Mouse (Mus musculus) hindbrain, embryonic 14.5 days (tissue): ENCODE results near the gene Nexn. TPM values are rescaled to one million over a fixed set of nuclear protein-coding genes. Genes with fewer than 3 reads are reported as not detected.

Experiments
- ATAC-seq: fragments of 200-750 bp; cut with Nextera tagmentation; 2 replicates; pipeline ENCODE4 v1.8.0; 2017; ENCODE audit warnings: moderate number of reproducible peaks, mild to moderate bottlenecking, moderate TSS enrichment, moderate library complexity; ENCODE audit not compliant: low FRiP score
- DNase-seq: peaks from one replicate; pipeline ENCODE4 v3.0.0-alpha.2; 2015; ENCODE audit warnings: low spot score
- H3K27ac ChIP-seq: fragments of 300-500 bp; sonication (generic); 2 replicates; pipeline ENCODE4 v1.5.1; 2014; ENCODE audit warnings: mild to moderate bottlenecking, moderate library complexity
- H3K27me3 ChIP-seq: fragments of 300-500 bp; sonication (generic); 2 replicates; pipeline ENCODE4 v1.6.1; 2014; ENCODE audit warnings: mild to moderate bottlenecking, low read length, mixed read lengths; ENCODE audit not compliant: control insufficient read depth, insufficient read depth
- H3K36me3 ChIP-seq: fragments of 300-500 bp; sonication (generic); replicated peaks from 2 replicates; pipeline ENCODE4 v1.6.1; 2014; ENCODE audit not compliant: control insufficient read depth, insufficient read depth
- H3K4me1 ChIP-seq: fragments of 300-500 bp; sonication (generic); replicated peaks from 2 replicates; pipeline ENCODE4 v1.6.1; 2014; ENCODE audit warnings: antibody characterized with exemption, low read length, mixed read lengths; ENCODE audit not compliant: control insufficient read depth, insufficient read depth
- H3K4me2 ChIP-seq: fragments of 300-500 bp; sonication (generic); replicated peaks from 2 replicates; pipeline ENCODE4 v1.6.1; 2014; ENCODE audit warnings: mild to moderate bottlenecking, moderate library complexity
- H3K4me3 ChIP-seq: fragments of 300-500 bp; sonication (generic); replicated peaks from 2 replicates; pipeline ENCODE4 v1.5.1; 2014; ENCODE audit warnings: mild to moderate bottlenecking, low read length
- H3K9ac ChIP-seq: fragments of 300-500 bp; sonication (generic); 2 replicates; pipeline ENCODE4 v1.6.1; 2014
- H3K9me3 ChIP-seq: fragments of 300-500 bp; sonication (generic); 2 replicates; pipeline ENCODE4 v1.6.1; 2016; ENCODE audit warnings: low read length; ENCODE audit not compliant: control insufficient read depth
- WGBS: fragments of 180-500 bp; shearing (Covaris S2); extraction: QIAGEN DNeasy Blood & Tissue Kit; methylation state at CpG from one replicate; pipeline ENCODE4 v1.1.7; 2014; 5-methylcytosine and 5-hydroxymethylcytosine counted together
- polyA plus RNA-seq: library from polyadenylated mRNA; unstranded; fragments of >200 nt; fragmentation: Nextera tagmentation; extraction: Ambion mirVana; gene quantifications from 2 replicates; pipeline ENCODE4 v1.2.1, GENCODE M21; 2014

Nexn gene
- polyA plus RNA-seq, 1 experiment from 2014 or later: 1.8 TPM

DNA sequence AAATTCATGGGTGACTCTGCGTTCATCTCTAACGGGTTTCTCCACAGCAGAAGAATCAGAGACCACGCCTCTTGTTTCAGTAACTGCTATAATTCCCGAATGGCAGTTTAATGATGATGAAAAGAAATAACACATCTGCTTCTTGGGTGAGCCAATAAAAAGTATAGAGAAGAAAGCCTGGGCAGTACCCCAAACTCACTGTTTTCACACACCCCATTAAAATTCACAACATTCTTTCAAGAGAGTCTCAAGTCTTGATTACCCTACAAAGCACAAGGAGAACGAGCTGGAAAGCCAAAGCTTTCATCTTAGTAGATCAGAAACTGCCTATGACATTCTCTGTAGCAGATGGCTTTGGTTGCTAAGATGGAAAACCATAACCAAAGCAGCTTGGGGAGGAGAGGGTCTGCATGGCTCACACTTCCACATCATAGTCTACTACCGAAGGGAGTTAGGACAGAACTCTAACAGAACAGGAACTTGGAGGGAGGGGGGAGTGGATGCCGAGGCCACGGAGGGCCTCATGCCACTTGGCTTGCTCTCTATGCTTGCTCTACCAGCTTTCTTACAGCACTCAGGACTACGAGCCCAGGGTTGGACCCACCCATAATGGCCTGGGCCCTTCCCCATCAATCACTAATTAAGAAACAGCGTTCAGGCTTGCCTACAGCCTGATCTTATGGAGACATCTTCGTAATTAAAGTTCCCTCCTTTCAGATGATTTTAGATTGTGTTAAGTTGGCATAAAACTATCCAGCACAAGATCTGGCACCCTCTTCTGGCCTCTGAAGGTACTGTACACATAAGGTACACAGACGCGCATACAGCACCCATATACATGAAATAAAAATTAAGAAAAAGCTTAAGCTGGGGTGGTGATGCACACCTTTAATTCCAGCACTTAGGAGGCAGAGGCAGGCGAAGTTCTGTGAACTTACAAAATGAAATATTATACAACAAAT lies 34.5 kb upstream of the Nexn start:
- Histone ChIP-seq H3K9me3 (no peaks in the 10 kb centered on the region), H3K4me3 (no peak overlapping the region), H3K9ac (no peak overlapping the region), H3K36me3 (peaks cover 67% of the 10 kb centered on the region), H3K4me2 (no peak overlapping the region), H3K4me1 (no peaks in the 10 kb centered on the region), H3K27me3 (no peaks in the 10 kb centered on the region), H3K27ac (no peak overlapping the region)
- ATAC-seq (no peak), DNase-seq (no peak)
- WGBS: 93% methylated on average over 14 of the region's 14 CpGs

DNA sequence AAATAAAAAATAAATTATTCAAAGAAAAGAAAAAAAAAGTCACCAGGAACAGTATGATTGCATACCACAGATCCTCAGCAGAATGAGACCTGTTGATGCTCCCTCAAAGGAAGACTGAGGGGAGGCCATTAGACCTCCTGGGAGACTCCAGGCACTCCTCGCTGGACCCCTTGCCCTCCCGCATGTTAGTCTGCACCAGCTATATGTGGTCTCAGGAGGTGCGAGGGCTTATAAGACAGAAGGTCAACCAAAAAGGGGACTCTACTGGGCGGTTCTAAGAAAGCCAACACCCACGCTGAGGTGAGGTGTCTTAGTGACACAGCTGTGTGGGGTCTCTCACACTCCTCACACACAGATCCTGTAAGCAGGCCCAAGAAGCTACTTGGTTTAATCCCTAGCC lies 29.7 kb upstream of the Nexn start:
- DNase-seq (no peak), ATAC-seq (no peak)
- Histone ChIP-seq H3K27me3 (no peaks in the 10 kb centered on the region), H3K4me3 (no peak overlapping the region), H3K4me1 (no peaks in the 10 kb centered on the region), H3K36me3 (peaks cover 66% of the 10 kb centered on the region), H3K4me2 (no peak overlapping the region), H3K9ac (no peak overlapping the region), H3K9me3 (no peaks in the 10 kb centered on the region), H3K27ac (no peak overlapping the region)
- 95% methylated on average over 5 of the region's 5 CpGs for WGBS

DNA sequence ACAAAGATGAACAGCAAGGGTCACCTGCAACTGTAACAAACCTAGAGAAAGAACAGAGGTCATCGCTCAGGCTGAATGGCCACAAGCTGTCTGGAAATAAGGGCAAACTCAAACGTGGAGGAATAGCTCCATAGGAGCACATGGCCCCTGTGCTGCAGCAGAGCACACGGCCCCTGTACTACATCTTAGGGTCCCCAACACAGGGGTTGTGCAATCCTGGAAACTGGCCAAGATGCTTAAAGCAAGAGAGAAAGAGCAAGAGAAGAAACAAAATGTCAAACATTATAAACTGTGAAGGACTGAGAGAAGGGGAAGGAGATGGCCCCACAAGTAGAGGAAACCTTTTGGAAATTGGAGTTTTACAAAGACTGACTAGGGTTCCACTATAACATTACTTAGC lies 28.2 kb upstream of the Nexn start:
- no peak for ATAC-seq
- Histone ChIP-seq H3K27ac (no peak overlapping the region), H3K9ac (no peak overlapping the region), H3K4me3 (no peak overlapping the region), H3K4me1 (no peaks in the 10 kb centered on the region), H3K9me3 (no peaks in the 10 kb centered on the region), H3K27me3 (no peaks in the 10 kb centered on the region), H3K36me3 (peaks cover 60% of the 10 kb centered on the region), H3K4me2 (no peak overlapping the region)
- WGBS: 82% methylated on average over 3 of the region's 3 CpGs
- DNase-seq: no peak

DNA sequence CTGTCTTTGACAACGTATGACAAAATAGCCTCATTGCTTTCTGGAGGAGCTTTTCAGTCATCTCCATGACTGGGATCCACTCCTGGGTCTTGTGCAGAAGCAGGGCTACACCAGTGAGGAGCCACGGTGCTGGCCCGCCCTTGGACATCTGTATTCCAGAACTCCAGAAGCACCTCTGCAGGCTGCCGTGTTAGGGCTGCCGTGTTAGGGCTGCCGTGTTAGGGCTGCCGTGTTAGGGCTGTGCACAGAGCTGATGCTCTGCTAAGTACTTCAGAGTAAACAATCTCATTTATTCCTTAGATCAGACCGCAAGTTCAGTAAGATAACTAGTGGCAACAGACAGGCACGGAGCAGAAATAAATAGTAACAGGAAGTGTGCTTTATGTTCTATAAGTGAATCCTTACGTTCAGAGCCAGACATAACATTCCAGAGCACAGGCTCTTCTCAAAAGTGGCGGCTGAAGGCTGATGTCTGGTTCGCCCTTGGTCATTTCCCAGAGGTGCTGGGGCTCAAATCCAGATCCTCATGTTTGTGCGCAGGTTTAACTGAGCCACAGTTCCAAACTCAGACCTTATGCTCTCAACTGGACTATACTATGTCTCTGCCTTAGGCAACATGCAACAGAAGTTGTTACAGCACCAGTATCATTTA lies 27.5 kb upstream of the Nexn start:
- Histone ChIP-seq H3K27me3 (no peaks in the 10 kb centered on the region), H3K4me2 (no peak overlapping the region), H3K4me1 (no peaks in the 10 kb centered on the region), H3K9me3 (no peaks in the 10 kb centered on the region), H3K4me3 (no peak overlapping the region), H3K9ac (no peak overlapping the region), H3K36me3 (peaks cover 67% of the 10 kb centered on the region), H3K27ac (no peak overlapping the region)
- DNase-seq: no peak
- 91% methylated on average over 13 of the region's 13 CpGs for WGBS
- no peak for ATAC-seq

DNA sequence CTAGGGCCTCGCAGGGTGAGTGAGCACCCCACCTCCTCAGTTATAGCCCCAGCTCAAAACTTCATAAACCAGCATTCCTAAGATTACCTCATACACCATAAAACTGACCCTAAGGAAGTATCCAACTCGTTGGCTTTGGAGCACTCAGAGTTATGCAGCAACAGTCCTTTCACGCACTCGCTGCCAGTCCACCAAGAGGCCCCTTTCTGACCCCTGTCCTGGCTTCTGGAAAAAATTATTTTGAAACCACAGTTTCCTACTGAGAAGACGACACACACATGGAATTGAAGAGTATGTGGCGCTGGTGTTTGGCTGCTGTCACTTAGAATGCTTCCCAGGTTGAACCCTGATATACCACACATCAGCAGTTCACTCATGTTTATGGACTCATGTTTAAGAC lies 25.7 kb upstream of the Nexn start:
- Histone ChIP-seq H3K9ac (no peak overlapping the region), H3K27ac (no peak overlapping the region), H3K4me2 (no peak overlapping the region), H3K4me3 (no peak overlapping the region), H3K27me3 (no peaks in the 10 kb centered on the region), H3K4me1 (no peaks in the 10 kb centered on the region), H3K9me3 (no peaks in the 10 kb centered on the region), H3K36me3 (peaks cover 83% of the 10 kb centered on the region)
- ATAC-seq: no peak
- 88% methylated on average over 6 of the region's 6 CpGs for WGBS
- no peak for DNase-seq

DNA sequence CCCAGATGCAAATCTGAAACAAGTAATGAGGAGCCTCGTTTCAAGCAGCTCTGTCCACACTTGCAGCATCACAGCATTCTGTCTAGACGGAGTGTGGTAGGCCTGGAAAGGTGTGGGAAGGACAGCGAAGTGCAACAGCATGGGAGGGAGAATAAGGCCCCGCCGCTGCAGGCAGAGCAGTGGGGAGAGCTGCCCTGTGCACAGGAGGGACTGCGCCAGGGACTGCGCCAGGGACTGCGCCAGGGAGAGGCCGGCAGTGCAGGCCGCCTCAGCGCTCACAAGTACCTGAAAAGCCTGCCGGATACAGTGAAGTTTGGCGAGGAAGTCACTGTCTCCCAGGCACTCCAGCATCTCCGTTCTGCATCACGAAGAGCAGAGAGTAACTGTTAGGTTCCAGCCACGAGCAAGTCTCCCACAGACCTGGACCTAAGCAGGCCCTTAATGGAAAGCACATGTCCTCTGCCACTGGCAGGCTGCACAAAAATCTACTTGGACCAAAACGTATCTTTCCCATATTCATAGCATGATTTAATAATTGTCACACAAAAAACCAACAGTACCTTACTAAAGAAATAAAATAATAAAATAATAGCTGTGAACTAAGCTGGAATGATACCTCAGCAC lies 24.1 kb upstream of the Nexn start:
- H3K27ac ChIP-seq: no peak overlapping the region
- peaks cover 81% of the 10 kb centered on the region for H3K36me3 ChIP-seq
- no peak for ATAC-seq
- DNase-seq: no peak
- H3K4me2 ChIP-seq: no peak overlapping the region
- H3K9me3 ChIP-seq: no peaks in the 10 kb centered on the region
- no peak overlapping the region for H3K4me3 ChIP-seq
- no peaks in the 10 kb centered on the region for H3K27me3 ChIP-seq
- no peak overlapping the region for H3K9ac ChIP-seq
- no peaks in the 10 kb centered on the region for H3K4me1 ChIP-seq
- WGBS: 91% methylated on average over 17 of the region's 17 CpGs

DNA sequence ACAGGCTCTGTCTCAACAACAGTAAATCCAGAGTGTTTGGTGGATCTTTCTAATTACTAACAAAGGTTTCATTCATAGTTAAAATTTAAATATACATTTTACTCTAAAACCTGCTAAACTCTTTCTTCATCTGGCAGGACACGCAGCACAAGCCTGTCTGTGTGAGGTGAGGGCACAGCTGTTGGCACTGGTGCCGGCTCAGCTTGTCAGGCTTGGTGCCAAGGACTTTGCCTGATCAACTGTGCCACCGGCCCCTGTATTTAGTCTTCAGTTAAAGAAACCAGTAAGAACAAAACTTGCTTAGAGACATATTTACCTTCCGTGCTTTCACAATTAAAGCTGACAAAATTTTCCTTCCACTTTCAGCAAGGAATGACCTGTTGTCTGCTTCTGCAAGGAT lies 22.6 kb upstream of the Nexn start:
- Histone ChIP-seq H3K27me3 (no peaks in the 10 kb centered on the region), H3K9me3 (no peaks in the 10 kb centered on the region), H3K4me2 (no peak overlapping the region), H3K4me3 (no peak overlapping the region), H3K4me1 (no peaks in the 10 kb centered on the region), H3K27ac (no peak overlapping the region), H3K36me3 (peaks cover 84% of the 10 kb centered on the region), H3K9ac (no peak overlapping the region)
- 78% methylated on average over 4 of the region's 4 CpGs for WGBS
- no peak for ATAC-seq
- DNase-seq: no peak

DNA sequence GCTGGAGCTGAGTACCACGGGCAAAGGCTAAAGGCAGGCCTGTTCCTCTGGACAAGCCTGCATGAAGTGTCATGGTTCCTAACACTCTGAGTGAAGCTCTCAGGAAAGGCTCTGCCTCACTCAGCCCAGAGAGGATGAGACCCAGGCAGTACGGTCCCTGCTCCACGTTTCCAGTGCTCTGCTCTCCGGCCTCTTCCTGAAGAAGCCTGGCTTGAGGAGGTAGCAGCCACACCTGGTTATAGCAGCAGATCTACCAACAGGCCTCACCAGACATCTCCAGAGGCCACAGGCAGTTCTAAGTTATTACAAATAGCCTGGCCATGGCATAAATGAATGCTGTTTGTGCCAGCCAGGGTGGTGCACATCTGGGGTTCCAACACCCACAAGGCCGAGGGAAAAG lies 22.1 kb upstream of the Nexn start:
- H3K27ac ChIP-seq: no peak overlapping the region
- DNase-seq (no peak), ATAC-seq (no peak)
- H3K9ac ChIP-seq: no peak overlapping the region
- H3K4me1 ChIP-seq: no peaks in the 10 kb centered on the region
- H3K36me3 ChIP-seq: peaks cover 83% of the 10 kb centered on the region
- H3K9me3 ChIP-seq: no peaks in the 10 kb centered on the region
- no peak overlapping the region for H3K4me3 ChIP-seq
- H3K4me2 ChIP-seq: no peak overlapping the region
- 93% methylated on average over 5 of the region's 5 CpGs for WGBS
- no peaks in the 10 kb centered on the region for H3K27me3 ChIP-seq

DNA sequence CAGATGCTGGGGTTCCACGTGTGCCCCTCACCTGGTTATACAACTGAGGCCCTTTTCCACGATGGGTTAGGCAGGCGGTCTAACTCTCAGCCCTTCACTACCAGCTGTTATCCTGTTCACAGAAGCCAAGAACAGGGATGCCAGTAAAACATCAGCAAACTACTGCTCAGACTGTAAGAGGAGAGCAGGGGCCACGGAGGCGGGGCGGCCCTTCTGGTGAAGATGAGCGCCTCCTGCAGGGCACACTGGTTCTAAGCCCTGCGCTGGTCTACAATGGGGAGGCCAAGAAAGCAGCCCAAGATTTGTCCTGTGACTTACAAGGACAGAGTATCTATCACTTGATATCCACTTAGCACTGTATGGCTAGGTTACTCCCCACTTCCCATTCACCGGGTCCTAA lies 21.7 kb upstream of the Nexn start:
- DNase-seq (no peak), ATAC-seq (no peak)
- 81% methylated on average over 9 of the region's 9 CpGs for WGBS
- Histone ChIP-seq H3K27me3 (no peaks in the 10 kb centered on the region), H3K9me3 (no peaks in the 10 kb centered on the region), H3K36me3 (peaks cover 85% of the 10 kb centered on the region), H3K4me3 (no peak overlapping the region), H3K27ac (no peak overlapping the region), H3K4me1 (no peaks in the 10 kb centered on the region), H3K9ac (no peak overlapping the region), H3K4me2 (no peak overlapping the region)
